Mouse (Mus musculus) brain, embryonic 14.5 days (tissue): ENCODE data around the gene Akap13.

Source experiments
- CTCF ChIP-seq: fragments of 200-500 bp; IDR thresholded peaks from 2 replicates; pipeline ENCODE4 v1.5.1; 2012; ENCODE audit warnings: inconsistent platforms, mild to moderate bottlenecking, moderate library complexity, borderline replicate concordance; ENCODE audit not compliant: insufficient read depth, insufficient read length; ENCODE audit errors: extremely low read depth
- POLR2A ChIP-seq: fragments of 200-500 bp; IDR thresholded peaks from 2 replicates; pipeline ENCODE4 v1.6.1; 2012; ENCODE audit warnings: mild to moderate bottlenecking, inconsistent platforms, borderline replicate concordance; ENCODE audit not compliant: poor library complexity, insufficient read depth, insufficient read length, severe bottlenecking; ENCODE audit errors: extremely low read depth

DNA sequence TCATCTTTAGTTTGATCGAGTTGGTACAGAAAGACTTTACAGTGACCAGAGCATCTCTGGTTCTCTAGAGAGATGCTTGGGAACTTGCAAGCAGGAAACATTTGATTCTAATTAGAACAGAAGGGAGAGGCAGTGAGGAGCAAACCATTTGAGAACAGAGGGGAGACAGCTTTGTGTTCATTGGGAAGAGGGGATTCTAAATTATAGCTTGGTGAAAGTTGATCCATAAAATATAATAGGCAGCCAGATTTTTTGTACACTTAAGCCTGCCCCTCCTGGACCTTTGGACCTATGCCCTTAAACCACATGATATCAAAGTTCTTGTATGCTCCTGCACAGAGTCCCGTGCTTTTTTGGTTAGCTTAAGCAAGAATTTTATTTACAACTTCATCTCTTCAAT is 185.3 kb downstream of the Akap13 start:
- no peak for TF ChIP-seq CTCF
- no peak for TF ChIP-seq POLR2A
